Mouse (Mus musculus): Measurements from ENCODE around the gene Eef2kmt. TPM values are rescaled to one million over a fixed set of nuclear protein-coding genes. Genes with fewer than 3 reads are reported as not detected.

The Eef2kmt gene
- polyA plus RNA-seq, 1 experiment from 2014 or later, result 35.7 TPM

GRCm38 (mm10) chr16:5212150-5212549 is 43.6 kb downstream of the Eef2kmt start:
- no peak for ATAC-seq (ENCODE audit: low FRiP score, low TSS enrichment)
- H3K4me3 ChIP-seq (ENCODE audit: low read length), result no peak overlapping the region
- WGBS, result 81% methylated on average over 3 of the region's 3 CpGs
- no peak overlapping the region for H3K9ac ChIP-seq (ENCODE audit: low read depth, low read length)
- no peak overlapping the region for H3K4me2 ChIP-seq (replicated peaks; ENCODE audit: low read depth, low read length)
- no peaks in the 10 kb centered on the region for H3K9me3 ChIP-seq (ENCODE audit: control insufficient read depth, low read length)
- no peak overlapping the region for H3K27ac ChIP-seq (ENCODE audit: low read depth, low read length)
- H3K36me3 ChIP-seq (ENCODE audit: control insufficient read depth, insufficient read depth, low read length), result no peaks in the 10 kb centered on the region
- no peaks in the 10 kb centered on the region for H3K27me3 ChIP-seq (ENCODE audit: control insufficient read depth, insufficient read depth, low read length)
- no peaks in the 10 kb centered on the region for H3K4me1 ChIP-seq (ENCODE audit: control insufficient read depth, insufficient read depth, low read length)

- no peak overlapping the region for H3K27ac ChIP-seq (ENCODE audit: low read depth, low read length)
- WGBS, result 67% methylated on average over 2 of the region's 2 CpGs
- H3K4me3 ChIP-seq (ENCODE audit: low read length), result no peak overlapping the region
- H3K4me2 ChIP-seq (replicated peaks; ENCODE audit: low read depth, low read length), result no peak overlapping the region
- H3K9me3 ChIP-seq (ENCODE audit: control insufficient read depth, low read length), result no peaks in the 10 kb centered on the region
- no peaks in the 10 kb centered on the region for H3K36me3 ChIP-seq (ENCODE audit: control insufficient read depth, insufficient read depth, low read length)
- H3K9ac ChIP-seq (ENCODE audit: low read depth, low read length), result no peak overlapping the region
- no peaks in the 10 kb centered on the region for H3K4me1 ChIP-seq (ENCODE audit: control insufficient read depth, insufficient read depth, low read length)
- no peaks in the 10 kb centered on the region for H3K27me3 ChIP-seq (ENCODE audit: control insufficient read depth, insufficient read depth, low read length)
- no peak for ATAC-seq (ENCODE audit: low FRiP score, low TSS enrichment)
These were observed 45.4 kb downstream of the Eef2kmt start for GRCm38 (mm10) chr16:5210365-5210764.

- H3K9me3 ChIP-seq (ENCODE audit: control insufficient read depth, low read length), result no peaks in the 10 kb centered on the region
- no peak overlapping the region for H3K4me2 ChIP-seq (replicated peaks; ENCODE audit: low read depth, low read length)
- 0 out of 2 replicates have a peak, but pooled peaks cover 3% of the 10 kb centered on the region for H3K4me1 ChIP-seq (ENCODE audit: control insufficient read depth, insufficient read depth, low read length)
- 72% methylated on average over 5 of the region's 5 CpGs for WGBS
- H3K36me3 ChIP-seq (ENCODE audit: control insufficient read depth, insufficient read depth, low read length), result no peaks in the 10 kb centered on the region
- no peak for ATAC-seq (ENCODE audit: low FRiP score, low TSS enrichment)
- H3K27ac ChIP-seq (ENCODE audit: low read depth, low read length), result no peak overlapping the region
- H3K4me3 ChIP-seq (ENCODE audit: low read length), result no peak overlapping the region
- peaks cover 5% of the 10 kb centered on the region; the same call in 1 of the 2 replicates for H3K27me3 ChIP-seq (ENCODE audit: control insufficient read depth, insufficient read depth, low read length)
- H3K9ac ChIP-seq (ENCODE audit: low read depth, low read length), result no peak overlapping the region
These were observed 49.7 kb downstream of the Eef2kmt start for GRCm38 (mm10) chr16:5206051-5206450.

GRCm38 (mm10) chr16:5205431-5205970 is 50.3 kb downstream of the Eef2kmt start:
- Histone ChIP-seq H3K9ac (ENCODE audit: low read depth, low read length) (no peak overlapping the region), H3K27ac (ENCODE audit: low read depth, low read length) (no peak overlapping the region), H3K27me3 (ENCODE audit: control insufficient read depth, insufficient read depth, low read length) (peaks cover 5% of the 10 kb centered on the region; the same call in 1 of the 2 replicates), H3K4me3 (ENCODE audit: low read length) (no peak overlapping the region), H3K4me2 (replicated peaks; ENCODE audit: low read depth, low read length) (no peak overlapping the region), H3K36me3 (ENCODE audit: control insufficient read depth, insufficient read depth, low read length) (no peaks in the 10 kb centered on the region), H3K4me1 (ENCODE audit: control insufficient read depth, insufficient read depth, low read length) (0 out of 2 replicates have a peak, but pooled peaks cover 3% of the 10 kb centered on the region), H3K9me3 (ENCODE audit: control insufficient read depth, low read length) (no peaks in the 10 kb centered on the region)
- ATAC-seq (ENCODE audit: low FRiP score, low TSS enrichment), result no peak
- WGBS, result 91% methylated on average over 5 of the region's 5 CpGs

GRCm38 (mm10) chr16:5203668-5204433 is 51.9 kb downstream of the Eef2kmt start, which contains the start of gene Nagpa:
Gene Nagpa (minus strand): TSS chr16:5204012.
- H3K27ac ChIP-seq (ENCODE audit: low read depth, low read length), result no peak within 1 kb of the TSS
- peak within 1 kb of the TSS; percentile 98 for H3K4me2 ChIP-seq (replicated peaks; ENCODE audit: low read depth, low read length)
- peaks cover 5% of the 10 kb centered on the region; the same call in 1 of the 2 replicates for H3K27me3 ChIP-seq (ENCODE audit: control insufficient read depth, insufficient read depth, low read length)
- H3K9me3 ChIP-seq (ENCODE audit: control insufficient read depth, low read length), result no peaks in the 10 kb centered on the region
- peaks cover 4% of the 10 kb centered on the region; the same call in 1 of the 2 replicates for H3K36me3 ChIP-seq (ENCODE audit: control insufficient read depth, insufficient read depth, low read length)
- 0 out of 2 replicates have a peak, but pooled peaks cover 3% of the 10 kb centered on the region for H3K4me1 ChIP-seq (ENCODE audit: control insufficient read depth, insufficient read depth, low read length)
- peak within 1 kb of the TSS; percentile 91 for H3K4me3 ChIP-seq (ENCODE audit: low read length)
- peak within 1 kb of the TSS; percentile 69 for H3K9ac ChIP-seq (ENCODE audit: low read depth, low read length)
- peak; percentile 89 for ATAC-seq (ENCODE audit: low FRiP score, low TSS enrichment)
- 5% methylated on average over 40 of the region's 40 CpGs for WGBS

GRCm38 (mm10) chr16:5203200-5203599 is 52.6 kb downstream of the Eef2kmt start:
- peak; percentile 29; the same call in 1 of the 2 replicates for ATAC-seq (ENCODE audit: low FRiP score, low TSS enrichment)
- Histone ChIP-seq H3K27me3 (ENCODE audit: control insufficient read depth, insufficient read depth, low read length) (peaks cover 5% of the 10 kb centered on the region; the same call in 1 of the 2 replicates), H3K4me2 (replicated peaks; ENCODE audit: low read depth, low read length) (peak overlapping the region; percentile 98), H3K4me1 (ENCODE audit: control insufficient read depth, insufficient read depth, low read length) (0 out of 2 replicates have a peak, but pooled peaks cover 3% of the 10 kb centered on the region), H3K4me3 (ENCODE audit: low read length) (peak overlapping the region; percentile 91), H3K9me3 (ENCODE audit: control insufficient read depth, low read length) (no peaks in the 10 kb centered on the region), H3K36me3 (ENCODE audit: control insufficient read depth, insufficient read depth, low read length) (peaks cover 8% of the 10 kb centered on the region; the same call in 1 of the 2 replicates), H3K27ac (ENCODE audit: low read depth, low read length) (no peak overlapping the region), H3K9ac (ENCODE audit: low read depth, low read length) (peak overlapping the region; percentile 69)
- 1% methylated on average over 36 of the region's 36 CpGs for WGBS

GRCm38 (mm10) chr16:5202681-5203080 is 53.1 kb downstream of the Eef2kmt start:
- WGBS, result 19% methylated on average over 4 of the region's 4 CpGs
- 0 out of 2 replicates have a peak, but pooled peaks cover 3% of the 10 kb centered on the region for H3K4me1 ChIP-seq (ENCODE audit: control insufficient read depth, insufficient read depth, low read length)
- H3K9me3 ChIP-seq (ENCODE audit: control insufficient read depth, low read length), result no peaks in the 10 kb centered on the region
- peak overlapping the region; percentile 91 for H3K4me3 ChIP-seq (ENCODE audit: low read length)
- H3K27ac ChIP-seq (ENCODE audit: low read depth, low read length), result no peak overlapping the region
- peaks cover 5% of the 10 kb centered on the region; the same call in 1 of the 2 replicates for H3K27me3 ChIP-seq (ENCODE audit: control insufficient read depth, insufficient read depth, low read length)
- no peak for ATAC-seq (ENCODE audit: low FRiP score, low TSS enrichment)
- peaks cover 8% of the 10 kb centered on the region; the same call in 1 of the 2 replicates for H3K36me3 ChIP-seq (ENCODE audit: control insufficient read depth, insufficient read depth, low read length)
- peak overlapping the region; percentile 98 for H3K4me2 ChIP-seq (replicated peaks; ENCODE audit: low read depth, low read length)
- 0 out of 2 replicates have a peak overlapping the region, but pooled peaks have one; percentile 69 for H3K9ac ChIP-seq (ENCODE audit: low read depth, low read length)

GRCm38 (mm10) chr16:5195080-5195479 is 60.7 kb downstream of the Eef2kmt start:
- no peak overlapping the region for H3K27ac ChIP-seq (ENCODE audit: low read depth, low read length)
- H3K27me3 ChIP-seq (ENCODE audit: control insufficient read depth, insufficient read depth, low read length), result no peaks in the 10 kb centered on the region
- WGBS, result 33% methylated on average over 6 of the region's 6 CpGs
- no peaks in the 10 kb centered on the region for H3K4me1 ChIP-seq (ENCODE audit: control insufficient read depth, insufficient read depth, low read length)
- no peak overlapping the region for H3K4me2 ChIP-seq (replicated peaks; ENCODE audit: low read depth, low read length)
- ATAC-seq (ENCODE audit: low FRiP score, low TSS enrichment), result no peak
- H3K9me3 ChIP-seq (ENCODE audit: control insufficient read depth, low read length), result no peaks in the 10 kb centered on the region
- no peak overlapping the region for H3K4me3 ChIP-seq (ENCODE audit: low read length)
- peaks cover 7% of the 10 kb centered on the region; the same call in 1 of the 2 replicates for H3K36me3 ChIP-seq (ENCODE audit: control insufficient read depth, insufficient read depth, low read length)
- no peak overlapping the region for H3K9ac ChIP-seq (ENCODE audit: low read depth, low read length)
